Mouse (Mus musculus) liver, postnatal 0 days (tissue): ENCODE measurements around the gene Cela1.

Experiments
- CTCF ChIP-seq: sonication (generic); IDR thresholded peaks from 2 replicates; pipeline ENCODE4 v1.5.1; 2016; ENCODE audit warnings: antibody characterized with exemption, low read depth
- EP300 ChIP-seq: IDR thresholded peaks from 2 replicates; pipeline ENCODE4 v1.6.1; 2016; ENCODE audit warnings: antibody characterized with exemption, low read depth, mild to moderate bottlenecking

DNA sequence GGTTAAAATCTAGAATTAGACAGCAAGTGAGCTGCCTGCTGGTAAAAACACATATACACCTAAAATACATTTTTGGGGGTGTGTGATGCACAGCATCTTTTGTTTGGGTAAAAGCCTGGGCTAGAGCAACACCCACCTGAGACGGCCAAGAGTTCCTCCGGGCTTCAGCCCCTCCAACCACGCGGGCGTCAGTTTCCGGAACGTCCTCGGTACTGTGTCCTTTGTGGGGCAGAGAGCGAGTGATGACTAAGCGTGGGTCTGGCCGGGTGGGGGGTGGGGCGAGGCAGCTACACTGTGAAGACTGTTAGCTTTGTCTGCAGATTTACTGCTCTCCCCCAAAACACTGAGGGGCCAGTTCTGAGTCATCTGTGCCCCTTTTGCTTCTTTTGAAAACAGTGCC, 732 bp downstream of the Cela1 start:
- TF ChIP-seq CTCF (no peak), EP300 (no peak)
